Mouse (Mus musculus) cerebellum, adult 11-12 months (tissue): Measurements from ENCODE around the gene Atf7.
"Not testable (repeated sequence)": the region's sequence is repeated elsewhere in the genome, so short reads cannot be mapped to it uniquely, and the experiment has no call there.

ENCODE experiments used
- DNase-seq: peaks from one replicate; pipeline ENCODE4 v3.0.0; 2022

Atf7 gene

GRCm38 (mm10) chr15:102624970-102625686, at the start of gene Atf7, which contains the start of gene Gm28047:
Atf7 (minus strand) TSS chr15:102625464.
Gm28047 (minus strand) TSS chr15:102625067.
- peak; percentile 98 for DNase-seq

DNA sequence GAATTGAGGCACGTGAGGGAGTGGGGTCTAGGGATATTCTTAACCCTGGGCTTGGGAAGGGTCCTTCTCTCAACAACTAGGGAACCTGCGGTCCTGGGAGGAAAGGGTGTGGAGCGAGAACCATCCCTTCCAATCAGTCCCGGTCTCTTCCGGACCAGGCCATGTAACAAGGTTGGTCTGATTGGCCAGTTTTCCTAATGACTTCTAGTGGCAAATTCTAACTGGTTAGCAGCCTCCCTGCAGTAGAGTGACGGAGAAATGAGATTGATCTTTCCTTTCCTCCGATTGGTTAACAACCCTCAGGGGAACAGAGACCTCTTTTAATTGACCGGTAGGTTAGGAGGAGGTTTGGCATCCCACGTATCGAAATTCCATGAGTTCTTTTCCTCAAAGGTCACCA, 48.3 kb upstream of the Atf7 start:
- peak; percentile 64 for DNase-seq

GRCm38 (mm10) chr15:102672215-102673071, 47.2 kb upstream of the Atf7 start, which contains the start of gene Atp5g2:
Atp5g2 (minus strand) TSS chr15:102672352.
- peak; percentile 61 for DNase-seq

- peak; percentile 87 for DNase-seq
Observed at GRCm38 (mm10) chr15:102671721-102672214, 46.5 kb upstream of the Atf7 start.

GRCm38 (mm10) chr15:102670767-102671575, 45.7 kb upstream of the Atf7 start:
- peak; percentile 99 for DNase-seq

DNA sequence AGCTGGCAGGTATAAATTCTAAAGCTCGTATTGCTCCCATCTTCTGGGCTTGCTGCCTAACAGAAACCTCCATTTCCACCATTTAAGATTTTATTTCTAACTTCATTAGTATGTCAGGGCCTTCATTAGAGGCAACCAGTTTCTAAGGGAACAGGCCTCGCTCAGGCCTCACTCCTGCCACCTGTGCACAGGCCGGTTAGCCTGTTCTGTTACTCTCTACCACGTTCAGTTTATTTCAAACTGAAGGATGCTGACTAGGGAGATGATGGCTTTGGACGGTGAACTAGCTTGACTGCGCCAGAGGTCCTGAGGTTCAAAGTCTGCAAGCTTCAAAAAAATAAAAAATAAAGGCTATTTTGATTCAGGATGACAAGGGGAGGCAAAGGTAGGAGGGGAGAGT, 45.0 kb upstream of the Atf7 start:
- no peak for DNase-seq

DNA sequence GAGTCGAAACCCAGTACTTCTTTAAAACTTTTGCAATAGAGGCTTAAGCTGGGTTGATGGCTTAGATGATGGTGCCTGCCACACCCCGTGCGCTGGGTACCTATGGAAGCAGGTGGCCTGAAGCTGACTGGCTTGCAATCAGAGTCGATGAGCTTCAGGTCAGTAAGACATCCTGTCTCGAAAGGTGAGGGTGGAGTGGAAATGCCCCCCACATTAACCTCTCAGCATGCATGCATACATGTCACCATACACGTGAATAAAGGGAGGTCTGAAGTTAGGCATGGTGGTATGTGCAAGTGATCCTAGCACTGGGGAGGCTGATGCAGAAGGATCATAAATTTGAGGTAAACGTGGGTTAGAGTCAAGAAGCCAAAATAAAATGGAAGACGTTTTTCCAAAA, 44.3 kb upstream of the Atf7 start:
- DNase-seq, result peak; percentile 42

DNA sequence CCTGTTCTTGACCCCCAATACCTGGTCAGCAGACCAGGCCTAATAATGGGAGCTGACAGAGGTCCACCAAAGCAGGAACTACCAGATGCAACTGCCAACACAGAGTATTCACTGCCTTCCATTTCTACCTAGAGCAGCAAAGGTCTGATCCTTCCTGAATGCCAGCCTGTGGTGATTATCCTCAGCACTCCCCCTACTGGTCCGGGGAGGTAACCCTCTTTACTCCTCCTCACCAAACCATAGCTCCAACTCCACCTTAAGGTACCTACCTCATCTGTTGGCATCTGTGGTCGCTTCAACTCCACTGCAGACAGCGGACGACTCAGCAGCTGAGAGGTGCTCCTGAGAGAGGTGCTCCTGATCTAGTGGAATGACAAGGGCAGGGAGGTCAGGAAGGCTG, 40.2 kb upstream of the Atf7 start:
- peak; percentile 46 for DNase-seq

DNA sequence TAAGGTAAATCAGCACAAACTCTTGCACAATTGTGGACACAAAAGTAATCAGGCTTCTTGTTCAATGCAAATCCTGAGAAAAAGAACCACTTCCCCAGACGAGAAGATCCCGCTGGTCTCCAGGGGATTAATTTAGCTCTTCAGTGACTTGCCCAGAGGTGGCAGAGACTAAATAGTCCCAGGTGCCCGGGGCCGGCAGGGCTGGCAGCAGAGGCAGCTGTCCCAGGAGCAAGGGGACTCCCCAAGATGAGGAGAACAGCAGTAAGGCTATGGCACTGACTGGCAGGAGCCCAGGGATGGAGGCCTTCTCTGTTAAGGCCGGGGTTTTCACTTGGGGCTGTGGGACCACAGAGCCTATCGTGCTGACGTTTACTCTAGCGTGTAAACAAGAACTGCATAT, 38.6 kb upstream of the Atf7 start:
- no peak for DNase-seq

DNA sequence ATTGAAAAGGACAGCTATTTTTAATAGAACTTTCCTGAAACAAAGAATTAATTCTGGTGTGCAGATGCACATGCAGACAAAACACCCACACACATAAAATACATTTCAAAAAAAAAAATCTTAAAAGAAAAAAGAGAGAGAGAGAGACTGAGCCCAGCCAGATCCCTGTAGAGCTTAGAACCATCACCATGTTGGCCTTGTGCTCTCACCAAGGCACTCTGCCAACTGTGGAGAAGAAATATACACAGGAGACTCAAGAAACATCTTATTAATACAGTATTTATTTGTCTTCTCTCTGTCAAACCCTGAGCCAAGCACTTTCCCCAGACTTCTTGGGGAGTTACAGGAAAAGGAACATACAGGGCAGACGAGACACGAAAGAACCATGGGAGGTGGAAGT, 37.3 kb upstream of the Atf7 start:
- DNase-seq, result not testable (repeated sequence)

DNA sequence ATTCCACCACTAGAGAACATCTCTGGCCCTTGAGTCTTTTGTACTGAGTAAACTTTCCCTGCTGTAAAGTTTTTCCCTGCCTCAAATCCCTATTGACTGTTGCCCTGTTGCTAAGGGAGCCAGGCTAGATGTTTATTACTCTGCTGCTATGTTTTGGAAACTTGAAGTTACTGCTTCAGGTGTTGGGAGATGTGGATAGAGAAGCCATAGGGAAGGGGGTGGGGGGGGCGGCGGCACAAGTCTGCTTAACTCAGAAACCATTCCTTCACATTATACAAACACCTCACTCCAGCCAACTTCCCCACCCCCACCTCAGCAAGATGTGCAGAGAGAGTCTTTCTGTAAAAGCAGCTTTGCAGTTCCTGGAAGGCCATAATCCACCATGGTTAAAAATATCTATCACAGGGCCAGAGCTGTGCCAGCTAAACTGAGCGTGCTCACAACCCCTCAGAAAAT, 32.7 kb upstream of the Atf7 start:
- no peak for DNase-seq

DNA sequence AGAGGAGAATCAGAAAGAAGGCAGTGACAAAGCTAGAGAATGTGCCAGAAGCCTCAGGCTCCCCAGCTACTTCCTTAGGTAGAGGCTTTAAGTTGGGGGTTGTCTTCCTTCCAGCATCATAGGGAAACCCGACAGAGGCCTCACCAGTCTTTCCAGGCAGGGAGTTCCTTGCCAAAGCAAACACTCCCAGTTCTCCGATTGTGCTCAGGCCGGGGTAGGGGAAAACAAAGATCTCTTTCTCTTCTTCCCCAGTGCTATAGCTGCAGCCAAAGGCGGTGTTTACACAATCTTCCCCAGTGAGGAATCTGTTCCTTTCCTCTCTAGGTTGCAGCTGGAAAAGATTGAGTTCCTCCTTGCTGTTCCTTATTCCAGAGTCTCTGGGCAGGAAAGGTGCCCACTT, 31.4 kb upstream of the Atf7 start:
- DNase-seq, result no peak

DNA sequence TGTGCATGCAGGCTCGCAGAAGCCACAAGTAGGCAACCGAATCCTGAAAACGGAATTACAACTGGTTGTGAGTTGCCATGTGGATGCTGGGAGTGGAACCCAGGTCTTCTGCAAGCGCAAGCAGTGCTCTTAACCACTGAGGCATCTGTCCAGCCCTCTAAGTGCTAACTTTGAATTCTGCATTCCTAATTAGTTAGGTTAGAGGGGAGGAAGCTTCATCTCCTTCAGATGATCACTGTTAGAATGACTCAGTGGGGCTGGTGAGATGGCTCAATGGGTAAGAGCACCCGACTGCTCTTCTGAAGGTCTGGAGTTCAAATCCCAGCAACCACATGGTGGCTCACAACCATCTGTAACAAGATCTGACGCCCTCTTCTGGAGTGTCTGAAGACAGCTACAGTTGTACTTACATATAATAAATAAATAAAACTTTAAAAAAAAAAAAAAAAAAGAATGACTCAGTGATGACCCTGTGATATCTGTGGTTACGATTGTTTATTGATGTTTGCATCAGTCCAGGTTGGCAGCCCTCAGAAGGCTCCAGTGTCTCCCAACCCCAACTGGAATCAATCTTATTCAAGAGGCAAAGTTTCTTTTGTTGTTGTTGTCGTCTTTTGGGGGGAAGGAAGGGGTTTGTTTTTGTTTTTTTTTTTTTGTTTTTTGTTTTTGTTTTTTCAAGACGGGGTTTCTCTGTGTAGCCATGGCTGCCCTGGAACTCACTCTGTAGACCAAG, 26.8 kb upstream of the Atf7 start:
- DNase-seq, result not testable (repeated sequence)

DNA sequence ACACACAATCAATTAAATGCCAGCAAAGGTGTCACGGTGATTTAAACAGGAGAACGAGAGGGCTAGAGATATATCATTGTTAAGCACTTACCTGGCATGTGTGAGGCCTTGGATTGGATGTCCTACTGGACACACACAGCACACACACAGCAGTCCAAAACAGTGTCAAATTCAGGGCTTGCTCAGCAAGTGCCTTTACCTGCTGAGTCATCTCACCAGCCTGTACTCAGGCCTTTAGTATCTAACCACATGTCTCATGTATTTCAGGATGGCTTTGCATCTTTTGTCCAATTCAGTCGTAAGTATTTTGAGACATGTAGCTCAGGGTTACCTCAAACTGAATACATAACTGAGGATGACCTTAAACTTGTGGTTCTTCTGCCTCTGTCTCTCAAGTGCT, 25.8 kb upstream of the Atf7 start:
- no peak for DNase-seq

DNA sequence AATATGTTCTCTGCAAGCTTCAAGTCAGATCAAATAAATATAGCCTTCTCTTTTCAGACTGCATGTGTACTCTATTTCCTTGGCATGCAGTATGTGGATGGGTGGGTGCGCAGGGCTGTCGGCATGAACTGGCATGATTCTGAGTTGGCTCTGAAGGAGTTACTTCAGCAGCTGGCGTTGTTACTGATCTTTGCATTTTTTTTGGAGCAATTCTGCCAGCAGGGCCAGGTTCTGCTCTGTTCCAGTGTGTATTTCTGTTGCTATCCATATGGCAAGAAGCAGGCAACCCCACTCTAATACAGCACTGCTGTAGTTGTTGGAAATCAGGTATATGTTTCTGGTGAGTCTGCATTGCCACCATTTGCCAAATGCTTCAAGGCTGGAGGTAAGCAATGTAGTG, 10.6 kb upstream of the Atf7 start:
- DNase-seq, result no peak

DNA sequence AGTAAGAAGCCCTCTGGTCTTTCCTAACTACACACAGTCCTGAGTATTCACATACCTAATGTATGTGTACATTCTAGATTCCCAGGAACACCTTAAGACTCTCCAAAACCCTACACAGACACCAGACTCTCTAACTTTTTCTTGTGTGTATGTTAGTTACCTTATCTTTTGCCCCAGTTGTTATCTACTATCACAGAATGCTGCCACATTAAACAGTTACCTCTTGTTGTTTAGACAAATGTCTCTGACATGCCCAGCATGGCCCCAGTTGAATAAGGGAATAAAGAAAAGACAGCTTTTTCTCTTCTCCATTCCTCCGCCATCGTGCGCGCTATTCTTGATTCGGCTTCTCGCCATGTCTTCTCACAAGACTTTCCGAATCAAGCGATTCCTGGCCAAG, 9.4 kb upstream of the Atf7 start:
- DNase-seq, result no peak

- no peak for DNase-seq
Observed at GRCm38 (mm10) chr15:102625687-102626055, 407 bp upstream of the Atf7 start.

GRCm38 (mm10) chr15:102624291-102624969, 834 bp downstream of the Atf7 start:
- peak; percentile 47 for DNase-seq

GRCm38 (mm10) chr15:102623121-102623520, 2.1 kb downstream of the Atf7 start:
- DNase-seq, result no peak

DNA sequence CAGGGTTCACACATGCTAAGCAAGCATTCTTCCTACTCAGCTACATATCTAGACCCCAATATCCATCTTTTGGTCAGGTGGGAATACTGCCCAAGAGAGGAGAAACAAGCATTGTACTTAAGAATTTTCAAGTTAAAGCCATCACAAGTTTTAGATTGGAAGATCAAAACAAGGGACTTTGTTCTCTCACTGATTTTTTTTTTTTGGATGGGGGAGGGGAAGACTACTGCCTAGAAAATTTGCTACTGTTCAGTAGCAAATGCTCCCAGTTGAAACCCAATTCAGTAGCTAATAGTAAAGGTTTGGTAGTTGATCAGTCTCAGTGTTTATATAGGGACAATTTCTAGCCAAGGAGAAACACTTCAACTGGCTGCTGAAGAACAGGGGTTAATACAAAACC, 2.7 kb downstream of the Atf7 start:
- DNase-seq, result no peak

GRCm38 (mm10) chr15:102620765-102621164, 4.5 kb downstream of the Atf7 start:
- DNase-seq, result no peak

DNA sequence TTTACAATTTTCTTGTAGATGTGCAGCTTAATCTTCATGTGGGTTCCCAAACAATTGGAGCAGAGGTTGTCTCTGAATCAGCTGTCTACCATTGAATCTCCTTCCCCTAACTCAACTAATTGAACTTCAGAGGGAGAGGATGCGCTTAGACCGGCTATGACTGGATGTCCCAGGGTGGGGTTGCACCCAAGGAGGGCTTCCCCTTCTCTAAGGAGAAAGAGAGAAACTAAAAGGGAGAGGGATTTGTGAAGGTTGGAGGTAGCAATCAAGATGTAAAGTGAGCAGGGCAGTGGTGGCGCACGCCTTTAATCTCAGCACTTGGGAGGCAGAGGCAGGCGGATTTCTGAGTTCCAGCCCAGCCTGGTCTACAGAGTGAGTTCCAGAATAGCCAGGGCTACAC, 5.8 kb downstream of the Atf7 start:
- DNase-seq, result no peak
